Mouse (Mus musculus): ENCODE results near the gene Mthfd1l. TPM values are rescaled to one million over a fixed set of nuclear protein-coding genes. Genes with fewer than 3 reads are reported as not detected.

Mthfd1l gene
- polyA plus RNA-seq, 1 experiment from 2014 or later: 20.4 TPM

DNA sequence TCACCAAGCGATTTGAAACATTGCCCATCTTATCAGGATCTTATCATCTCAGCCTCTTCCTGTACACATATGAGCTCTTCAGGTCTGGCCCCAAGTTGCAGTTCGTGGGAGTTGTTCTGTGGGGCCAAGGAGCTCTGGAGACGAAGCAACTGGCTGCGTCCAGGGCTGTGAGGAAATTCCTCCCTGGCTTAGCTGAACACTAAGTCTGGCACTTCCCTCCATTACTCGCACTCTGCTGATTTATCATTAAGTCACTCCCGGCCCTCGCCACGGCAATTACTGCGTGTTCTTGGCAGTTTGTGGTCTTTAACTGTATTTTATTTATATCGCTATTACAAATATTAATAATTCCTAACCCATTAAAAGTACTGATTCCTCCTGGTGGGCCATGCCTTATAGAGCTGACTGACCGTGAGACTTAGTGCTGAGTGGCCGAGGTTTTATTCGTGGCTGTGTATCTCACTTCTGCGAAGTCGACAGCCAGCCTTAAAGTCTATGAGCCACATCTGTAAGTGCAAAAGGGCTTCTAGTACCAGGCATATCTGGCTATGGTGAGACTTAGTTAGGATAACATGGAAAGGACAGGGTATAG is 56.0 kb downstream of the Mthfd1l start:
- H3K36me3 ChIP-seq (replicated peaks): peaks cover 40% of the 10 kb centered on the region
- H3K27ac ChIP-seq (replicated peaks): no peak overlapping the region
- no peaks in the 10 kb centered on the region for H3K9me3 ChIP-seq
- 92% methylated on average over 15 of the region's 15 CpGs for WGBS
- H3K4me1 ChIP-seq: no peaks in the 10 kb centered on the region
- DNase-seq (ENCODE audit: low spot score): no peak
- no peaks in the 10 kb centered on the region for H3K27me3 ChIP-seq (replicated peaks; ENCODE audit: low read depth, poor library complexity, severe bottlenecking)
- no peak overlapping the region for H3K4me3 ChIP-seq

DNA sequence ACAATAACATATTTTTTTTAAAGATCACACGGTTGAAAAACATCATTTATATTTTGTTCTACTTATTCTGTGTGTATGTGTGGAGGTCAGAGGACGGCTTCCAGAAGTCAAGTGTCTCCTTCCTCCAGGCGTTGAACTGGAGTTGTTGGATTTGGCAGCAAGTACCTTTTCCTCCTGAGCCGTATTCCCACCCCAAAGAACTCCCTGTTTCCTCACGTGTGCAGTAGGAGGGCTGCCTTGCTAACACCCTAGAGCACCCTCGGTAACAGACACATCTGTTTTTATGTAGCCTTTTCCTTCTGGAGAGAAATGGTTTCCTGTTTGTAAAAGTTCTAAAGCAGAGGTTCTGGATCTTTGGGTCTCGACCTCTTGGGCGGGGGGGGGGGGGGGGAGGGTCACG is 60.8 kb downstream of the Mthfd1l start:
- Histone ChIP-seq H3K4me3 (no peak overlapping the region), H3K27me3 (replicated peaks; ENCODE audit: low read depth, poor library complexity, severe bottlenecking) (no peaks in the 10 kb centered on the region), H3K4me1 (no peaks in the 10 kb centered on the region), H3K9me3 (no peaks in the 10 kb centered on the region), H3K36me3 (replicated peaks) (peaks cover 51% of the 10 kb centered on the region), H3K27ac (replicated peaks) (no peak overlapping the region)
- no peak for DNase-seq (ENCODE audit: low spot score)
- 78% methylated on average over 9 of the region's 9 CpGs for WGBS

DNA sequence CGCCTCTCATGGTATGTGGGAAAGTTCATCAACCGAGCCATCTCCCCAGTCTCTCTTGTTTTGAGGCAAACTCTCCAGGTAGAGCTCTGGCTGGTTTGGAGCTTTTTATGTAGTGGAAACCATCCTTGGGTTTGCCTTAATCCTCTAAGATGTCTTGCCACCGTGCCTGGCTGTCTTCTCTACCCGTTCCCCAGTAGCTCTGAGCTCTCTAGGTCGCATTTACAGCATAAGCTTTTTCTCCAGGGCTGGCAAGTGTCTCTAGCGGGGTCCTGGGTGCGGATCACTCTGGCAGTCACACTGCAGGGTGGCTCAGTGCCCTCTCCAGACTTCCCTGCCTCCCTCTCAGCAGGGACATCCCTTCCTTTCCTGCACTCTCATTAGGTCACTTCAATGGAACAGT is 63.6 kb downstream of the Mthfd1l start:
- Histone ChIP-seq H3K36me3 (replicated peaks) (peaks cover 42% of the 10 kb centered on the region), H3K4me1 (no peaks in the 10 kb centered on the region), H3K27ac (replicated peaks) (no peak overlapping the region), H3K9me3 (no peaks in the 10 kb centered on the region), H3K4me3 (no peak overlapping the region), H3K27me3 (replicated peaks; ENCODE audit: low read depth, poor library complexity, severe bottlenecking) (no peaks in the 10 kb centered on the region)
- DNase-seq (ENCODE audit: low spot score): no peak
- 95% methylated on average over 7 of the region's 7 CpGs for WGBS

DNA sequence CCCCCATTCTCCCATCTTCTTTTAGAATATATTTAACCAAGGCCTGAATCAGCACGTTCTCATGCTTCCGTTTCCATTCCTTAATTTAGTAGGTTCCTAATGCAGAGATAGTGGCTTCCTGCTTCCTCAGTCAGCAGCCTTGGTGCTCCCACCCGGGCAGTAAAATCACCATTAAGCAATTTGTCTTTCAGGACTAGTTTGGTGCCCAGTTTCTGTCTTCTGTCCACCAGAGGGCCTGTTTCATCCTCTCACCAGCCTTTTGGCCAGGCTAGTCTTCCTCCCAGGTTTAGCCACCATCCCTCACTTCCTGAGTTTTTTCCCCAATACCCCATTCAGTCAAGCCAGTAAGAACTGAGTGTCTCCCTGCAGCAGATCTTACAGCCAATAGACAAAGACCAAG is 64.1 kb downstream of the Mthfd1l start:
- WGBS: 87% methylated on average over 3 of the region's 3 CpGs
- no peak for DNase-seq (ENCODE audit: low spot score)
- Histone ChIP-seq H3K4me3 (no peak overlapping the region), H3K27me3 (replicated peaks; ENCODE audit: low read depth, poor library complexity, severe bottlenecking) (no peaks in the 10 kb centered on the region), H3K27ac (replicated peaks) (no peak overlapping the region), H3K4me1 (no peaks in the 10 kb centered on the region), H3K9me3 (no peaks in the 10 kb centered on the region), H3K36me3 (replicated peaks) (peaks cover 40% of the 10 kb centered on the region)

DNA sequence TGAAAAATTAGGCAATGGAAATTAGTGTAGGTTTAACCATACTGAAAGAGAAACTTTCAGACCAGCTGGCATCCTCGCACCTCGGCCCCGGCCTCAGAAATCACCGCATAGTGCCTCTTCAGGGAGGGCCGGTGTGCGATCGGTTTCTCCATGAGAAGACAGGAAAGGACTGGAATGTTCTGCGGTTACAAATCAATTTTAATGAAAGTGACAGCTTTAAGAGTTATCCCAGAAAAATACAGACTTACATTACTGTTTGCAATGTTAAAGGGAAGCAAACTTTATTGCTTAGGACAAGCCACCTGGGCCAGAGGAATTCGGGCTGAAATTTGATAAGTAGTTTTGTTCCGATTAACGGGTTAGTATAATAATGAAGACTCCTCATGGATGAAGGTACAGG is 65.7 kb downstream of the Mthfd1l start:
- Histone ChIP-seq H3K27ac (replicated peaks) (no peak overlapping the region), H3K4me1 (no peaks in the 10 kb centered on the region), H3K4me3 (no peak overlapping the region), H3K9me3 (no peaks in the 10 kb centered on the region), H3K27me3 (replicated peaks; ENCODE audit: low read depth, poor library complexity, severe bottlenecking) (no peaks in the 10 kb centered on the region), H3K36me3 (replicated peaks) (peaks cover 46% of the 10 kb centered on the region)
- WGBS: 92% methylated on average over 11 of the region's 11 CpGs
- DNase-seq (ENCODE audit: low spot score): no peak

DNA sequence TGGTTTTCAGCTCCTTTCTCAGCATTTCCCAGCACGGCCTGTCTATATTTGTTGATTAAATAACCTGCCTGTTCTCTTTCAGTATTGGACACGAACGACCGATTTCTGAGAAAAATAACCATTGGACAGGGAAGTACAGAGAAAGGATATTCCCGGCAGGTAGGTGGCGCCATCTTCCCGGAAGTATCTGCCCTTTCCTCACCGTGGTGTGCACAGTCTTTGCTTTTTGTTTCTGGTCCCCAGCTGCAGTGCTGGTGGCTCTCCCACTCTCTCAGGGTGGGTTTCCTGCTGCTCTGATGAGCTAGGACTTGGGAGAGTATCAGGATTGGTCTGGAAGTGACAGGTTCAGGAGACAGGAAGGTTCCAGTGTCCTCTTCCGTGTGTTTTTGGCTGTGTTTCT is 68.8 kb downstream of the Mthfd1l start:
- 82% methylated on average over 9 of the region's 9 CpGs for WGBS
- no peaks in the 10 kb centered on the region for H3K27me3 ChIP-seq (replicated peaks; ENCODE audit: low read depth, poor library complexity, severe bottlenecking)
- DNase-seq (ENCODE audit: low spot score): peak; percentile 53
- no peaks in the 10 kb centered on the region for H3K4me1 ChIP-seq
- peaks cover 32% of the 10 kb centered on the region for H3K36me3 ChIP-seq (replicated peaks)
- H3K4me3 ChIP-seq: no peak overlapping the region
- H3K9me3 ChIP-seq: no peaks in the 10 kb centered on the region
- no peak overlapping the region for H3K27ac ChIP-seq (replicated peaks)

DNA sequence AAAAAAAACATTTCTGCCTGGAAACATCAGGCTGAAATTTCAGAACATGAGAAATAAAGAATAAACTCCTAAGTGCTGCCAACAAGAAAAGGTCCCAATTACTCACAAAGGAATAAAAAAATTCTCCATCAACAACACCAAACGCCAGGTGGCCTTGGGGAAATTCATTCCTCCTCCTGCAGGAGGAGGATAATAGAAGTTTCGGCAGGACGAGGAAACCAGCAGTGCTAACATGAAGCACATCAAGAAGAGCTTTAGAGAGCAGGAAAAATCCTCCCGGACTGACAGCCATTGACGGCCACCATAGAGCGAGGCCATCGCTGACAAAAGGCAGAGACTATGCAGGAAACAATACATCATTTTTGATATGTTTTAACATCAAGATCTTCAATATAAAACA is 71.5 kb downstream of the Mthfd1l start:
- H3K27ac ChIP-seq (replicated peaks): no peak overlapping the region
- 89% methylated on average over 7 of the region's 7 CpGs for WGBS
- H3K27me3 ChIP-seq (replicated peaks; ENCODE audit: low read depth, poor library complexity, severe bottlenecking): no peaks in the 10 kb centered on the region
- no peak overlapping the region for H3K4me3 ChIP-seq
- DNase-seq (ENCODE audit: low spot score): no peak
- peaks cover 24% of the 10 kb centered on the region for H3K36me3 ChIP-seq (replicated peaks)
- no peaks in the 10 kb centered on the region for H3K9me3 ChIP-seq
- peaks cover 7% of the 10 kb centered on the region for H3K4me1 ChIP-seq

DNA sequence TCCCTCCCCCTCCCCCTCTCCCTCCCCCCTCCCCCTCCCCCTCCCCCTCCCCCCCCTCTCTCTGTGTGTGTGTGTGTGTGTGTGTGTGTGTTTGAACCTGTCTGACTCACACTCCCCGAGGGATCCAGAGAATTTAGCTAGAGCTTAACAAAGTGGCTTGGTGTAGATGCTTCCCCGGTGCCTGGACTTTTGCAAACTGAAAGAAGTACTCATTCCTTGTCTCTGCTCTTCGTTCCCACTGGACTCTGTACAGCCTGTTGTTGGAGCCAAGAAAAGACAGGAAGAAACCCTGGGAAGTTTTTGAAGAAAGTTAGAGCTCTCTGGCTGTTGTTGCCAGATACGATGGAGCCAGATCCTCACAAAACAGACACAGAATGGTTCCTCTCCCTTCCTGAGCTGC is 73.6 kb downstream of the Mthfd1l start:
- DNase-seq (ENCODE audit: low spot score): no peak
- H3K4me3 ChIP-seq: no peak overlapping the region
- no peak overlapping the region for H3K27ac ChIP-seq (replicated peaks)
- no peaks in the 10 kb centered on the region for H3K27me3 ChIP-seq (replicated peaks; ENCODE audit: low read depth, poor library complexity, severe bottlenecking)
- H3K36me3 ChIP-seq (replicated peaks): peaks cover 32% of the 10 kb centered on the region
- no peaks in the 10 kb centered on the region for H3K9me3 ChIP-seq
- 76% methylated on average over 4 of the region's 4 CpGs for WGBS
- peaks cover 7% of the 10 kb centered on the region for H3K4me1 ChIP-seq

DNA sequence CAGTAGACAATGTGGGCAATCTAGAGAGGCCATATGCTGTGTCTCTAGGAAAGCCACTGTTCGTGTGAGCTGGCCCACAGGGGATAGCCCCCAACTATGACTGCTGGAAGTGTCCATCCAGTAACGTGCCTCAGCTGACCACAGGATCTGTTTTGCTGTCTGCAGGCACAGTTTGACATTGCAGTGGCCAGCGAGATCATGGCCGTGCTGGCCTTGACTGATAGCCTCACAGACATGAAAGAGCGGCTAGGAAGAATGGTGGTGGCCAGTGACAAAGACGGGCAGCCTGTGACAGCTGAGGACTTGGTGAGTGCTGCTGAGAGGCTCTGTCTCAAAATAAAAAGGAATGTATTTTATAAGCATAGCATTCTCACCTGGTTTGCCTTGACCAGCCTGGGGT is 74.7 kb downstream of the Mthfd1l start:
- 90% methylated on average over 6 of the region's 6 CpGs for whole genome bisulfite sequencing

DNA sequence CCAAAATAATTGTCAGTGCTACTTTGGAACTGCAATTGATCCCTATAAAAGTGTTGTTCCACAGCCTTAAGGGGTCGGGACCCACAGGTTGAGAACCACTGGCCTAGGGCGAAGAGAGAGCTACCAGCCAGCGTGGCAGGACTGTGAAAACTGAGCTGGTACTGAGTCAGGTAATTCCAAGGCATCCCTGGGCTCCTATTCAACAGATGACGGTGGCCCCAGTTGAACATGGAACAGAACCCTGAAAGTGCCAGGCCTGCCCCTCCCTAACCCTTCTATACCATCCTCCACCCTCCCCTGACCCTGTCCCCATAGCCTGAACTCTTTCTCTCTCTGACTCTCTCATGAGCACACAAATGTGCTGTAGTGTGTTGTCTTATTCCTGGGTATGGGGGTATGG is 77.3 kb downstream of the Mthfd1l start:
- Histone ChIP-seq H3K27ac (replicated peaks) (no peak overlapping the region), H3K4me1 (peaks cover 14% of the 10 kb centered on the region), H3K27me3 (replicated peaks; ENCODE audit: low read depth, poor library complexity, severe bottlenecking) (no peaks in the 10 kb centered on the region), H3K4me3 (no peak overlapping the region), H3K36me3 (replicated peaks) (peaks cover 23% of the 10 kb centered on the region), H3K9me3 (no peaks in the 10 kb centered on the region)
- WGBS: 95% methylated on average over 4 of the region's 4 CpGs
- DNase-seq (ENCODE audit: low spot score): no peak

More for the DNA sequence above, 74.7 kb downstream of the Mthfd1l start:
- Histone ChIP-seq H3K9me3 (no peaks in the 10 kb centered on the region), H3K4me1 (peaks cover 7% of the 10 kb centered on the region), H3K27ac (replicated peaks) (no peak overlapping the region), H3K36me3 (replicated peaks) (peaks cover 38% of the 10 kb centered on the region), H3K4me3 (no peak overlapping the region), H3K27me3 (replicated peaks; ENCODE audit: low read depth, poor library complexity, severe bottlenecking) (no peaks in the 10 kb centered on the region)
- no peak for DNase-seq (ENCODE audit: low spot score)

DNA sequence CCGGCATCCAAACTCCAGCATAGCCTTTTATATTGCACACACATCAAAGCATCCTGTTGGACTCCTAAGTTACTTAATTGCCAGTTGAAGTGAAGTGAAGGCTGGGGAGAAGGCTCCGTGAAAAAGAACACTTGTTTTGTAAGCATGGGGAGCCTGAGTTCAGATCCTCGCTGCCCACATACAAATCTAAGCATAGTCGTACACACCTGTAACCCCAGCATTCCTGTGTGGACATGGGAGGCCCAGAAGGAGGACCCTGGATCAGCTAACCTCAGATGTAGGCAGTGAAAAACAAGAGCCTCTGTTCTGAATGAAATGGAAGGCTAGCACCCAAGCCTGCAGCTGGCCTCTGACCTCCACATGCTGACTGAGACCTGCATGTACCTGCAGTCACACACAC is 79.8 kb downstream of the Mthfd1l start:
- no peak for DNase-seq (ENCODE audit: low spot score)
- Histone ChIP-seq H3K4me1 (peaks cover 8% of the 10 kb centered on the region), H3K9me3 (no peaks in the 10 kb centered on the region), H3K27ac (replicated peaks) (0 out of 2 replicates have a peak overlapping the region, but pooled peaks have one; percentile 16), H3K27me3 (replicated peaks; ENCODE audit: low read depth, poor library complexity, severe bottlenecking) (no peaks in the 10 kb centered on the region), H3K4me3 (no peak overlapping the region), H3K36me3 (replicated peaks) (peaks cover 23% of the 10 kb centered on the region)
- 84% methylated on average over 4 of the region's 4 CpGs for WGBS

DNA sequence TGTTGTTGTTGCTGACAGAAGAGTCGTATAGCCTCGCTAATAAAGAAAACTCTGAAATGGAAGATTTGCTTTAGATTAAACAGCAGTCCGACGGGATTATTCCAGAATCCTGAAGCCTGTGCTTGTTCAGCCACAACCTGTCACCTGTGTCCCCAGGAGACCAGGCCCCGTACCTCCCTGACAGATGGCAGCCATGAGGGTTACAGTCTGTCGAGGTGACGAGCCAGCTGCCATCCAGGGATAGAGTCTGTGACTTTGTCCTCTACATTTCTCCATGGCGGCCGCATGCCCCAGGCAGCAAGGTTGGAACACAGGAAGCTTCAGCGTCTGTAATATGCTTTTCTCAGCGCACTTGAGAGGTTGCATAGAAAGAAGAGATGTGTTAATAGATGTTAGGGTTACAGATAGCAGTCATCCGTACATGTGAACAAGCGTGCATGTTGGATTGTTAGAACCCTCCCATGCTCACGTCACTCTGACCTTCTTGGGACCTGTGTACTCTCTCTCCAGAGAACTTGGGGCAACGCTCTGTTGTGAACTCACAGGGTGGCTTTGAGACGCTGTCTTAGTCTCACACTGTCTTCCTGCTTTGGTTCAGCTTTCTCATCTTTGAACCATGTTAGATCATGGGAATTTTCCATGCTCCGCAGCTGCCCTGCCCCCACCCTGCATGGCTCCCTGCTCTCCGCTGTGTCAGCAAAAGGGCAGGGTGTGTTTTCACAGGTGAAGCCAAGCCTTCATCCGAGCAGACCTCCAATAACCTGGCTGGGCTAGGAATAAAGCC is 80.6 kb downstream of the Mthfd1l start:
- Histone ChIP-seq H3K27ac (replicated peaks) (peak overlapping the region; percentile 35; the same call in 1 of the 2 replicates), H3K4me3 (no peak overlapping the region), H3K9me3 (no peaks in the 10 kb centered on the region), H3K4me1 (peaks cover 7% of the 10 kb centered on the region), H3K27me3 (replicated peaks; ENCODE audit: low read depth, poor library complexity, severe bottlenecking) (no peaks in the 10 kb centered on the region), H3K36me3 (replicated peaks) (peaks cover 27% of the 10 kb centered on the region)
- DNase-seq (ENCODE audit: low spot score): peak; percentile 24
- 77% methylated on average over 19 of the region's 19 CpGs for WGBS

DNA sequence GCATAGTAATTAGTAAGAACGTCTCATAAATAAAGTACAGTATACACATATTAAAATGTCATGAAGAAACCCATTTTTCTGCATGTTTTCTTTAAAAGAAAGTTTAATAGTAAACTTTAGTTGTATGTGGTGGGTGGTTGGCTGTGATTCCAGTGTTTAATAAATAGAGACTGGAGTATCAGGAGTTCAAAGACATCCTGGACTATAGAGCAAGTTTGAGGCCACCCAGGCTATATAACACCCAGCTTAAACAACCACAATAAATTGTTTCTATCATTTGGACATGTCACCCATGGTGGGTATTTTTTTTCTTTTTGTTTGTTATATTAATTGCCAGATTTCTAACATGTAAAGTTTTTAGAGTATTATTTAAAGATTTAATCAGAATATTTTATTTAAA is 81.7 kb downstream of the Mthfd1l start:
- Histone ChIP-seq H3K36me3 (replicated peaks) (peaks cover 27% of the 10 kb centered on the region), H3K27ac (replicated peaks) (no peak overlapping the region), H3K27me3 (replicated peaks; ENCODE audit: low read depth, poor library complexity, severe bottlenecking) (no peaks in the 10 kb centered on the region), H3K9me3 (no peaks in the 10 kb centered on the region), H3K4me1 (peaks cover 7% of the 10 kb centered on the region), H3K4me3 (no peak overlapping the region)
- WGBS: 91% methylated on average over 1 of the region's 1 CpGs
- no peak for DNase-seq (ENCODE audit: low spot score)

Measured in embryonic facial prominence, embryonic 10.5 days (tissue).